Mouse (Mus musculus): ENCODE results near the gene Igdcc3. TPM values are rescaled to one million over a fixed set of nuclear protein-coding genes. Genes with fewer than 3 reads are reported as not detected.

The Igdcc3 gene
- polyA plus RNA-seq (2014; fragmentation: Nextera tagmentation; extraction: Ambion mirVana): 115 and 145 TPM in 2 replicates

- peak within 1 kb of the TSS; percentile 96 for H3K27ac ChIP-seq (ENCODE audit: low read depth, low read length)
- no peaks in the 10 kb centered on the region for H3K9me3 ChIP-seq (ENCODE audit: control insufficient read depth, low read length)
- H3K36me3 ChIP-seq (ENCODE audit: control insufficient read depth, insufficient read depth, low read length): peaks cover 16% of the 10 kb centered on the region; the same call in 1 of the 2 replicates
- peak; percentile 98 for DNase-seq (ENCODE audit: low spot score, missing footprints)
- under 1% methylated on average over 30 of the region's 48 CpGs for WGBS
- ATAC-seq (ENCODE audit: low FRiP score): peak; percentile 86
- peak within 1 kb of the TSS; percentile 99 for H3K4me3 ChIP-seq (ENCODE audit: low read depth, low read length)
- H3K4me2 ChIP-seq: peak within 1 kb of the TSS; percentile 62
- H3K9ac ChIP-seq (ENCODE audit: low read length): peak within 1 kb of the TSS; percentile 99
- peaks cover 52% of the 10 kb centered on the region for H3K4me1 ChIP-seq (ENCODE audit: control insufficient read depth, insufficient read depth, low read length)
- no peaks in the 10 kb centered on the region; the same call in 1 of the 2 replicates for H3K27me3 ChIP-seq (ENCODE audit: control insufficient read depth, insufficient read depth, low read length)
Measured at GRCm38 (mm10) chr9:65140936-65141305, at the start of gene Igdcc3. Igdcc3 (plus strand) TSS chr9:65141189.

GRCm38 (mm10) chr9:65094237-65094636, 46.8 kb upstream of the Igdcc3 start:
- no peak overlapping the region for H3K27ac ChIP-seq (ENCODE audit: low read depth, low read length)
- H3K4me1 ChIP-seq (ENCODE audit: control insufficient read depth, insufficient read depth, low read length): no peaks in the 10 kb centered on the region
- H3K36me3 ChIP-seq (ENCODE audit: control insufficient read depth, insufficient read depth, low read length): no peaks in the 10 kb centered on the region
- no peak overlapping the region for H3K9ac ChIP-seq (ENCODE audit: low read length)
- WGBS: 43% methylated on average over 6 of the region's 6 CpGs
- H3K4me3 ChIP-seq (ENCODE audit: low read depth, low read length): no peak overlapping the region
- H3K27me3 ChIP-seq (ENCODE audit: control insufficient read depth, insufficient read depth, low read length): no peaks in the 10 kb centered on the region
- no peaks in the 10 kb centered on the region for H3K9me3 ChIP-seq (ENCODE audit: control insufficient read depth, low read length)
- ATAC-seq (ENCODE audit: low FRiP score): no peak
- no peak overlapping the region for H3K4me2 ChIP-seq
- DNase-seq (ENCODE audit: low spot score, missing footprints): peak; percentile 89

- WGBS: 2% methylated on average over 53 of the region's 76 CpGs
- H3K4me2 ChIP-seq: peak within 1 kb of the TSS; percentile 100
- ATAC-seq (ENCODE audit: low FRiP score): peak; percentile 9; the same call in 1 of the 2 replicates
- peak; percentile 96 for DNase-seq (ENCODE audit: low spot score, missing footprints)
- peaks cover 18% of the 10 kb centered on the region for H3K4me1 ChIP-seq (ENCODE audit: control insufficient read depth, insufficient read depth, low read length)
- H3K27me3 ChIP-seq (ENCODE audit: control insufficient read depth, insufficient read depth, low read length): no peaks in the 10 kb centered on the region
- H3K27ac ChIP-seq (ENCODE audit: low read depth, low read length): peak within 1 kb of the TSS; percentile 79
- H3K36me3 ChIP-seq (ENCODE audit: control insufficient read depth, insufficient read depth, low read length): no peaks in the 10 kb centered on the region
- peaks cover 8% of the 10 kb centered on the region; the same call in 1 of the 2 replicates for H3K9me3 ChIP-seq (ENCODE audit: control insufficient read depth, low read length)
- peak within 1 kb of the TSS; percentile 98 for H3K9ac ChIP-seq (ENCODE audit: low read length)
- H3K4me3 ChIP-seq (ENCODE audit: low read depth, low read length): peak within 1 kb of the TSS; percentile 85
Measured at GRCm38 (mm10) chr9:65100991-65101685, 39.9 kb upstream of the Igdcc3 start, which contains the start of gene Igdcc4. Igdcc4 (plus strand) TSS chr9:65101486.

GRCm38 (mm10) chr9:65101686-65102376, 39.2 kb upstream of the Igdcc3 start:
- under 1% methylated on average over 39 of the region's 39 CpGs for WGBS

GRCm38 (mm10) chr9:65102377-65103172, 38.4 kb upstream of the Igdcc3 start:
- Histone ChIP-seq H3K4me3 (ENCODE audit: low read depth, low read length) (peak overlapping the region; percentile 85), H3K9ac (ENCODE audit: low read length) (peak overlapping the region; percentile 98), H3K4me2 (peak overlapping the region; percentile 100), H3K27me3 (ENCODE audit: control insufficient read depth, insufficient read depth, low read length) (no peaks in the 10 kb centered on the region), H3K27ac (ENCODE audit: low read depth, low read length) (peak overlapping the region; percentile 79), H3K36me3 (ENCODE audit: control insufficient read depth, insufficient read depth, low read length) (no peaks in the 10 kb centered on the region), H3K4me1 (ENCODE audit: control insufficient read depth, insufficient read depth, low read length) (peaks cover 18% of the 10 kb centered on the region), H3K9me3 (ENCODE audit: control insufficient read depth, low read length) (peaks cover 8% of the 10 kb centered on the region; the same call in 1 of the 2 replicates)
- DNase-seq (ENCODE audit: low spot score, missing footprints) (no peak), ATAC-seq (ENCODE audit: low FRiP score) (peak; percentile 89)
- under 1% methylated on average over 36 of the region's 36 CpGs for WGBS

More at GRCm38 (mm10) chr9:65101686-65102376, 39.2 kb upstream of the Igdcc3 start:
- peak; percentile 98 for DNase-seq (ENCODE audit: low spot score, missing footprints)
- H3K4me3 ChIP-seq (ENCODE audit: low read depth, low read length): peak overlapping the region; percentile 85
- H3K36me3 ChIP-seq (ENCODE audit: control insufficient read depth, insufficient read depth, low read length): no peaks in the 10 kb centered on the region
- peak; percentile 85 for ATAC-seq (ENCODE audit: low FRiP score)
- H3K4me1 ChIP-seq (ENCODE audit: control insufficient read depth, insufficient read depth, low read length): peaks cover 18% of the 10 kb centered on the region
- H3K9me3 ChIP-seq (ENCODE audit: control insufficient read depth, low read length): peaks cover 8% of the 10 kb centered on the region; the same call in 1 of the 2 replicates
- peak overlapping the region; percentile 79 for H3K27ac ChIP-seq (ENCODE audit: low read depth, low read length)
- peak overlapping the region; percentile 98 for H3K9ac ChIP-seq (ENCODE audit: low read length)
- no peaks in the 10 kb centered on the region for H3K27me3 ChIP-seq (ENCODE audit: control insufficient read depth, insufficient read depth, low read length)
- peak overlapping the region; percentile 100 for H3K4me2 ChIP-seq

GRCm38 (mm10) chr9:65103173-65103752, 37.7 kb upstream of the Igdcc3 start:
- WGBS: 17% methylated on average over 8 of the region's 8 CpGs
- ATAC-seq (ENCODE audit: low FRiP score): no peak

GRCm38 (mm10) chr9:65106821-65107220, 34.2 kb upstream of the Igdcc3 start:
- H3K4me1 ChIP-seq (ENCODE audit: control insufficient read depth, insufficient read depth, low read length): peaks cover 32% of the 10 kb centered on the region
- no peaks in the 10 kb centered on the region for H3K36me3 ChIP-seq (ENCODE audit: control insufficient read depth, insufficient read depth, low read length)
- no peaks in the 10 kb centered on the region for H3K9me3 ChIP-seq (ENCODE audit: control insufficient read depth, low read length)
- no peak overlapping the region for H3K27ac ChIP-seq (ENCODE audit: low read depth, low read length)
- 87% methylated on average over 4 of the region's 4 CpGs for WGBS
- H3K9ac ChIP-seq (ENCODE audit: low read length): no peak overlapping the region
- DNase-seq (ENCODE audit: low spot score, missing footprints) (no peak), ATAC-seq (ENCODE audit: low FRiP score) (no peak)
- H3K4me3 ChIP-seq (ENCODE audit: low read depth, low read length): no peak overlapping the region
- H3K27me3 ChIP-seq (ENCODE audit: control insufficient read depth, insufficient read depth, low read length): no peaks in the 10 kb centered on the region
- no peak overlapping the region for H3K4me2 ChIP-seq

More at GRCm38 (mm10) chr9:65103173-65103752, 37.7 kb upstream of the Igdcc3 start:
- Histone ChIP-seq H3K27me3 (ENCODE audit: control insufficient read depth, insufficient read depth, low read length) (no peaks in the 10 kb centered on the region), H3K9me3 (ENCODE audit: control insufficient read depth, low read length) (peaks cover 8% of the 10 kb centered on the region; the same call in 1 of the 2 replicates), H3K9ac (ENCODE audit: low read length) (peak overlapping the region; percentile 98), H3K4me1 (ENCODE audit: control insufficient read depth, insufficient read depth, low read length) (peaks cover 18% of the 10 kb centered on the region), H3K4me2 (peak overlapping the region; percentile 100), H3K27ac (ENCODE audit: low read depth, low read length) (peak overlapping the region; percentile 79; the same call in 1 of the 2 replicates), H3K4me3 (ENCODE audit: low read depth, low read length) (peak overlapping the region; percentile 85), H3K36me3 (ENCODE audit: control insufficient read depth, insufficient read depth, low read length) (no peaks in the 10 kb centered on the region)
- DNase-seq (ENCODE audit: low spot score, missing footprints): peak; percentile 92

- no peaks in the 10 kb centered on the region for H3K36me3 ChIP-seq (ENCODE audit: control insufficient read depth, insufficient read depth, low read length)
- ATAC-seq (ENCODE audit: low FRiP score) (no peak), DNase-seq (ENCODE audit: low spot score, missing footprints) (no peak)
- no peak overlapping the region for H3K9ac ChIP-seq (ENCODE audit: low read length)
- H3K4me1 ChIP-seq (ENCODE audit: control insufficient read depth, insufficient read depth, low read length): peaks cover 27% of the 10 kb centered on the region
- no peaks in the 10 kb centered on the region for H3K27me3 ChIP-seq (ENCODE audit: control insufficient read depth, insufficient read depth, low read length)
- WGBS: 84% methylated on average over 1 of the region's 1 CpGs
- no peak overlapping the region for H3K4me2 ChIP-seq
- H3K27ac ChIP-seq (ENCODE audit: low read depth, low read length): no peak overlapping the region
- H3K4me3 ChIP-seq (ENCODE audit: low read depth, low read length): no peak overlapping the region
- H3K9me3 ChIP-seq (ENCODE audit: control insufficient read depth, low read length): no peaks in the 10 kb centered on the region
Measured at GRCm38 (mm10) chr9:65107893-65108292, 33.1 kb upstream of the Igdcc3 start.

Measured in midbrain, embryonic 11.5 days (tissue).